Mouse (Mus musculus): ENCODE measurements at regions not wholly inside any gene's neighbourhood (a gene's known extent, or its start where the extent isn't known, plus 50 kb on each side); places are given as distances from the start of the nearest gene placed in this dataset.

DNA sequence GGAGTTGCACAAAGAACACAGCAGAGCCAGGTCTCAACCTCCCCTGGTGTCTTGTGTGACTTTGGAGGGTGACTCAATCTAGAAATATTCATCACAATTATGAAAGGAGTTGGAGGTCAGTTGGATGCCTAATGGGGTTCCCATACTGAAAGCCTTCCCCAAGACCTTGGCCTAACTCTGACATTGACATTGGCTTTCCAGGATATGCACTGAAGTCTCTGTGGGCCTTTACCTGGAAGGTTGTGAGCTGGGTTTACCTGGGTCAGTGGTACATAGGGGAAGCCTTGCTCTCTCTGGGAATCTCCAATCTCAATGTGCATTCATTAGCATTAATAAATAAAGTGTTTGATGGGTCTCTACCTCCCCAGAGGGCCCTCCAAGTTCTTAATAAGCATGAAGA is 98.5 kb upstream of the Twist2 start:
- no peak for TF ChIP-seq CTCF (IDR thresholded peaks at IDR 0.05; ENCODE audit: insufficient read depth, low read length)
- TF ChIP-seq POLR2A (IDR thresholded peaks at IDR 0.05; ENCODE audit: borderline replicate concordance, extremely low read depth, low read depth, low read length), result no peak
